In the genomic region with DNA sequence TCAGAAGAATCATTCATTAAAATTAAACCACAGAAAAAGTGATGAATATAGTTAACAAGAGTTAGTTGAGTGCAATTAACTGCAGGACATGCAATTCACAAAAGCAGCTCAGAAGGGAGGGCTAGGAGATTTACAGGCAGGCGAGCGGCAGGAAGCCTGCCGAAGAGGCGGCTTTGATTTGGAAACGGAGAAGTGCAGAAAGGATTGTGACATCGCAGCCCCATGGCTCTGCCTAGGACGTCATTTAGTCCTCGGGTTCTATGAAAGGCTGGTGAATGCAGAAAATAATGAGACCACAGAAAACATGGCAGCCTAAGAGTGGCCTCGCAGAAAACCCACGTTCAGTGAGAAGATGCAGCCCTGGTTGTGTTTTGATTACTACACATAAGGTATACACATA, we compare ENCODE assay signal across 13 mouse cellular contexts. TPM values are rescaled to one million over a fixed set of nuclear protein-coding genes. Genes with fewer than 3 reads are reported as not detected.
A peak's percentile ranks its signal among the peaks of the same experiment; 100 is the strongest.
DNase-seq lines count a peak whose midpoint lies in the region; ATAC-seq and TF ChIP-seq lines count a peak whose summit lies in the region.
"Had no signal": no experiment of that assay in that cellular context is flagged by ENCODE, and none has a peak within 500 bp of the region (broad histone marks: within the 10 kb centered on the region; RNA-seq: fewer than 3 reads in every experiment).

No protein-coding gene starts in this region.

- no peak overlapping the region for H3K4me2 ChIP-seq in kidney, postnatal 0 days (ENCODE audit: low read length)
- H3K4me2 ChIP-seq: kidney, embryonic 15.5 days; neural tube, embryonic 13.5 days had no signal

- intact Hi-C loops in gastrocnemius, postnatal 36 days (cut with DNase I): no loop called here

- no peaks in the 10 kb centered on the region for H3K36me3 ChIP-seq in kidney, postnatal 0 days (ENCODE audit: insufficient read depth, low read length)
- H3K36me3 ChIP-seq: kidney, embryonic 15.5 days; limb, embryonic 10.5 days; neural tube, embryonic 13.5 days had no signal

- peak; percentile 14 for DNase-seq in kidney, postnatal 0 days (ENCODE audit: low spot score)
- no peak for DNase-seq in kidney, adult 9 months
- peak; percentile 29 for DNase-seq in adipocyte (ENCODE audit: low spot score)
- peak; percentile 58 for DNase-seq in adrenal gland, postnatal 25 days
- DNase-seq in lung, postnatal 10 days: peak; percentile 42
- no peak for DNase-seq in cerebellum, adult 2 months
- no peak for DNase-seq in gastrocnemius, postnatal 36 days
- DNase-seq: cerebellum, postnatal 14 days; right cerebral cortex, postnatal 25 days had no signal

- WGBS in kidney, postnatal 0 days: 32% methylated on average over 10 of the region's 10 CpGs
- 32% methylated on average over 10 of the region's 10 CpGs for WGBS in cerebellum, adult 2 months

- no peak for TF ChIP-seq POLR2A in cerebellum, adult 2 months (IDR thresholded peaks at IDR 0.05; ENCODE audit: borderline replicate concordance, insufficient read depth, low read length)

- ATAC-seq in kidney, postnatal 0 days (replicated peaks; ENCODE audit: low FRiP score, low read depth): no peak

- no peak for TF ChIP-seq CTCF in kidney, postnatal 0 days (IDR thresholded peaks at IDR 0.05; ENCODE audit: low read depth)
- TF ChIP-seq CTCF in cerebellum, adult 2 months (IDR thresholded peaks at IDR 0.05; ENCODE audit: borderline replicate concordance, insufficient read depth, low read depth, low read length): no peak

- H3K27me3 ChIP-seq in kidney, postnatal 0 days (ENCODE audit: insufficient read depth, low read length): no peaks in the 10 kb centered on the region
- no peaks in the 10 kb centered on the region for H3K27me3 ChIP-seq in cerebellum, adult 2 months (ENCODE audit: control insufficient read depth, insufficient read depth, low read length)
- H3K27me3 ChIP-seq: kidney, embryonic 15.5 days had no signal

- no peak overlapping the region for H3K9ac ChIP-seq in kidney, postnatal 0 days (ENCODE audit: low read depth, low read length)
- H3K9ac ChIP-seq: kidney, embryonic 15.5 days; neural tube, embryonic 13.5 days had no signal

- H3K4me1 ChIP-seq in kidney, postnatal 0 days (replicated peaks; ENCODE audit: insufficient read depth, low read length): no peaks in the 10 kb centered on the region
- H3K4me1 ChIP-seq in cerebellum, adult 2 months (ENCODE audit: control insufficient read depth, insufficient read depth, low read length): no peaks in the 10 kb centered on the region
- H3K4me1 ChIP-seq: neural tube, embryonic 13.5 days had no signal

- no peaks in the 10 kb centered on the region for H3K9me3 ChIP-seq in kidney, postnatal 0 days (replicated peaks; ENCODE audit: low read length)
- H3K9me3 ChIP-seq: kidney, embryonic 15.5 days; limb, embryonic 10.5 days; neural tube, embryonic 13.5 days had no signal

- no peak overlapping the region for H3K27ac ChIP-seq in kidney, postnatal 0 days
- no peak overlapping the region for H3K27ac ChIP-seq in cerebellum, adult 2 months (ENCODE audit: insufficient read depth, low read length)
- H3K27ac ChIP-seq: limb, embryonic 10.5 days; neural tube, embryonic 13.5 days had no signal

- no peak overlapping the region for H3K4me3 ChIP-seq in kidney, postnatal 0 days (replicated peaks; ENCODE audit: low read depth, low read length)
- no peak overlapping the region for H3K4me3 ChIP-seq in cerebellum, adult 2 months (replicated peaks; ENCODE audit: insufficient read depth, low read depth, low read length)
- H3K4me3 ChIP-seq: kidney, embryonic 15.5 days; limb, embryonic 10.5 days; megakaryocyte, embryonic 14.5 days; neural tube, embryonic 13.5 days had no signal

RNA-seq across cellular contexts. Expression of gene Rbm47, which starts 34.3 kb away (rescaled TPM):
- 105 and 119 TPM in 2 replicates for polyA plus RNA-seq in kidney, postnatal 0 days (2015; fragmentation: Nextera tagmentation; extraction: Ambion mirVana)
- 115 and 116 TPM in 2 replicates for total RNA-seq in adrenal gland, postnatal 25 days (2021)
- 0.49 and 1.7 TPM in 2 replicates for polyA plus RNA-seq in cerebellum, adult 2 months (2012; rRNA removed)
- total RNA-seq in gastrocnemius, postnatal 36 days (2021): under 1 TPM; 0.47 to 0.71 TPM

Comparison
In these comparisons a context has a peak if more than half of its experiments do, and no peak if none do; other contexts are left out.
1. DNase-seq: peak in kidney, postnatal 0 days (single experiment), adipocyte (single experiment), adrenal gland, postnatal 25 days (single experiment) and lung, postnatal 10 days (single experiment); none in kidney, adult 9 months (single experiment), cerebellum, adult 2 months (0 of 2) and gastrocnemius, postnatal 36 days (0 of 2).
2. RNA of gene Rbm47, which starts 34.3 kb away (total RNA-seq): 115 to 116 TPM in adrenal gland, postnatal 25 days; 0.47 to 0.71 TPM in gastrocnemius, postnatal 36 days; every median in the first group is over 10 times any median in the second.